In the genomic region with DNA sequence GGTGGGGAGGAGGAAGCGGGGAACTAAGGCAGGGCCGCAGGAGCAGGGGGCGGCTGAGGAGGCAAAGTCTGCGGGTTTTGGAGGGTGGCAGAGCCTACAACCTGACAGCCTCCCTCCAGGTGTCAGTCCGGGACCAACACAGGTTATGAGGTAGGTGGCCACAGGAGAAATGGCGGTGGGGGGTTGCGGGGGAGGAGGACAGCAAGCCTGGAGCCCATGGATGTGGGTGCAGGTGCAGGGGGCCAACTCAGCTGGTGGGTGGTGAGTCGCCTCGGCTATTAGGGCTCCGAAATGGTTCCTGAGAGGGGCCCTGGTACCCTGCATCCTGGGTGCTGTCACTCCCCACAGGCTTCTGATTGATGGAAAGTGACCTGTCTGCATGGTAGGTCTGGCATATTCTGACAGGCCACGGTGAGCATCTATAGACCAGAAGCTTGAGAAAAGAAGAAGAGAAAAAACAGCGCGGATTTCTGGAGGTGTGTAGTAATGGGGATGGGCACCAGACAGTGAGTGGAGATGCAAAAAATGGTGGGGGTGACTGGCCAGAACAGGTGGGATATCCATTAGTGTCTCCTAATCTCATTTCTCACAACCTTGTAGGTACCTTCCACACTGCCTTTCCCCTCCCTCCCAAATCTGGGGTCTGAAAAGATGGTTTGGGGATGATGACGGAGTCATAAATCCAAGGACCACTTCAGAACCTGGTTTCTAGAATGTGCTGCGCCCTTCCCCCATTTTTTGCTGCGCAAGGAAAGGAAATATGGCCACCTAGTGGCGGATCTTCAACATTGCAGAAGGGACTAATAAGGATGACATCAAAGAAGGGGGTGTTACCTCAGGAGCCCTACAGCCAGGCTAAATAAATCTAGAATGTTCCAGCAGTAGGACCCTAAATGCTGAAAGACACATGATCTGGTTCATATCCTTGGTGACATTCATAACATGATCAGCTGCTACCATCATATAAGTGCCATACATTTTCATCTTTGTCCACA, we compare ENCODE assay signal across 8 mouse cellular contexts. TPM values are rescaled to one million over a fixed set of nuclear protein-coding genes. Genes with fewer than 3 reads are reported as not detected.
A peak's percentile ranks its signal among the peaks of the same experiment; 100 is the strongest.
DNase-seq lines count a peak whose midpoint lies in the region; ATAC-seq and TF ChIP-seq lines count a peak whose summit lies in the region.
"Not testable (repeated sequence)": the region's sequence is repeated elsewhere in the genome, so short reads cannot be mapped to it uniquely, and the experiment has no call there.

No protein-coding gene starts in this region.

- peak overlapping the region; percentile 59 for H3K4me3 ChIP-seq in forebrain, embryonic 10.5 days
- H3K4me3 ChIP-seq in heart, embryonic 15.5 days, result peak overlapping the region; percentile 56
- peak overlapping the region; percentile 50 for H3K4me3 ChIP-seq in kidney, embryonic 15.5 days (replicated peaks)
- peak overlapping the region; percentile 55 for H3K4me3 ChIP-seq in midbrain, embryonic 13.5 days (replicated peaks)
- peak overlapping the region; percentile 18; the same call in 1 of the 2 replicates for H3K4me3 ChIP-seq in spleen, adult 2 months (ENCODE audit: extremely low read depth, insufficient read depth, insufficient read length)

- peak overlapping the region; percentile 60; the same call in 1 of the 2 replicates for H3K27ac ChIP-seq in forebrain, embryonic 10.5 days
- not testable (repeated sequence) for H3K27ac ChIP-seq in heart, embryonic 15.5 days; kidney, embryonic 15.5 days; spleen, adult 2 months (ENCODE audit: insufficient read depth, low read length)
- peak overlapping the region; percentile 77 for H3K27ac ChIP-seq in midbrain, embryonic 13.5 days

- DNase-seq in c-Kit-positive CD71-positive TER-119-positive erythroid progenitor cells, embryonic 14.5 days (ENCODE audit: low spot score), result peak; percentile 1
- DNase-seq in forebrain, embryonic 10.5 days (ENCODE audit: extremely low spot score, low spot score), result not testable (repeated sequence)
- peak; percentile 12 for DNase-seq in liver
- DNase-seq in spleen, adult 2 months (ENCODE audit: low read depth in 1 of 2, low spot score in 2 of 2), result peak; percentile 2 to 4

- not testable (repeated sequence) for H3K4me1 ChIP-seq in forebrain, embryonic 10.5 days; heart, embryonic 15.5 days (replicated peaks); kidney, embryonic 15.5 days; midbrain, embryonic 13.5 days (replicated peaks); spleen, adult 2 months (ENCODE audit: control insufficient read depth, insufficient read depth, insufficient read length)

- peak overlapping the region; percentile 79 for H3K4me2 ChIP-seq in heart, embryonic 15.5 days
- peak overlapping the region; percentile 79 for H3K4me2 ChIP-seq in kidney, embryonic 15.5 days
- H3K4me2 ChIP-seq in midbrain, embryonic 13.5 days (replicated peaks), result peak overlapping the region; percentile 73

- not testable (repeated sequence) for H3K9me3 ChIP-seq in forebrain, embryonic 10.5 days; heart, embryonic 15.5 days (replicated peaks); kidney, embryonic 15.5 days (replicated peaks); midbrain, embryonic 13.5 days

- H3K27me3 ChIP-seq in forebrain, embryonic 10.5 days (ENCODE audit: poor library complexity, severe bottlenecking), result peaks cover 25% of the 10 kb centered on the region
- H3K27me3 ChIP-seq in heart, embryonic 15.5 days; midbrain, embryonic 13.5 days; spleen, adult 2 months (ENCODE audit: control insufficient read depth, insufficient read depth, low read length): not testable (repeated sequence)
- H3K27me3 ChIP-seq in kidney, embryonic 15.5 days, result peaks cover 21% of the 10 kb centered on the region; the same call in 1 of the 2 replicates

- TF ChIP-seq POLR2A in spleen, adult 2 months (IDR thresholded peaks at IDR 0.05; ENCODE audit: low read depth, low read length), result not testable (repeated sequence)

- peak; percentile 83 for ATAC-seq in CD4-positive, CD25-positive, alpha-beta regulatory T cell, adult 4 months
- not testable (repeated sequence) for ATAC-seq in heart, embryonic 15.5 days (replicated peaks; ENCODE audit: insufficient number of reproducible peaks, insufficient read depth, low FRiP score, low read depth)
- ATAC-seq in kidney, embryonic 15.5 days (replicated peaks; ENCODE audit: low FRiP score), result peak; percentile 50
- ATAC-seq in midbrain, embryonic 13.5 days, result peak; percentile 65

- peak overlapping the region; percentile 56 for H3K9ac ChIP-seq in heart, embryonic 15.5 days
- H3K9ac ChIP-seq in kidney, embryonic 15.5 days, result peak overlapping the region; percentile 35; the same call in 1 of the 2 replicates
- H3K9ac ChIP-seq in midbrain, embryonic 13.5 days (replicated peaks), result peak overlapping the region; percentile 80

- H3K36me3 ChIP-seq in forebrain, embryonic 10.5 days (replicated peaks); heart, embryonic 15.5 days; kidney, embryonic 15.5 days; spleen, adult 2 months (ENCODE audit: control insufficient read depth, insufficient read depth, low read length): not testable (repeated sequence)
- peaks cover 12% of the 10 kb centered on the region for H3K36me3 ChIP-seq in midbrain, embryonic 13.5 days

- not testable (repeated sequence) for TF ChIP-seq CTCF in spleen, adult 2 months (IDR thresholded peaks at IDR 0.05; ENCODE audit: extremely low read depth, insufficient read depth, insufficient read length, insufficient replicate concordance)

- 19% methylated on average over 16 of the region's 17 CpGs for WGBS in forebrain, embryonic 10.5 days
- 12% methylated on average over 17 of the region's 17 CpGs for WGBS in heart, embryonic 15.5 days
- WGBS in kidney, embryonic 15.5 days, result 20% methylated on average over 16 of the region's 17 CpGs
- 26% methylated on average over 16 of the region's 17 CpGs for WGBS in midbrain, embryonic 13.5 days
- 34% methylated on average over 17 of the region's 17 CpGs for WGBS in spleen, adult 2 months

RNA-seq across cellular contexts. Expression of a gene that starts 0.9 kb away (rescaled TPM):
- 10 to 100 TPM in 1 of 2 experiments, 1 to 10 TPM in 1; 9.1 to 13.7 TPM for polyA plus RNA-seq in CD4-positive, CD25-positive, alpha-beta regulatory T cell, adult 4 months (2017; shearing (Covaris generic))
- 25.3 and 27.1 TPM in 2 replicates for polyA plus RNA-seq in forebrain, embryonic 10.5 days (2016; fragmentation: Nextera tagmentation; extraction: Ambion mirVana)
- 17.6 and 22.7 TPM in 2 replicates for polyA plus RNA-seq in heart, embryonic 15.5 days (2015; fragmentation: Nextera tagmentation; extraction: Ambion mirVana)
- polyA plus RNA-seq in kidney, embryonic 15.5 days (2015; fragmentation: Nextera tagmentation; extraction: Ambion mirVana), result 24.9 and 27.6 TPM in 2 replicates
- polyA plus RNA-seq in midbrain, embryonic 13.5 days (2015; fragmentation: Nextera tagmentation; extraction: Ambion mirVana), result 157 and 166 TPM in 2 replicates
- 1.8 TPM in 2 replicates for polyA plus RNA-seq in spleen, adult 2 months (2012; rRNA removed)

RNA-seq across cellular contexts. Expression of a gene that starts 42.3 kb away (rescaled TPM):
- 10 to 100 TPM; 11.4 to 14.2 TPM for polyA plus RNA-seq in CD4-positive, CD25-positive, alpha-beta regulatory T cell, adult 4 months (2017; shearing (Covaris generic))
- polyA plus RNA-seq in forebrain, embryonic 10.5 days (2016; fragmentation: Nextera tagmentation; extraction: Ambion mirVana), result 49.3 and 52.8 TPM in 2 replicates
- 62.3 and 62.8 TPM in 2 replicates for polyA plus RNA-seq in heart, embryonic 15.5 days (2015; fragmentation: Nextera tagmentation; extraction: Ambion mirVana)
- 54.4 and 56.9 TPM in 2 replicates for polyA plus RNA-seq in kidney, embryonic 15.5 days (2015; fragmentation: Nextera tagmentation; extraction: Ambion mirVana)
- polyA plus RNA-seq in midbrain, embryonic 13.5 days (2015; fragmentation: Nextera tagmentation; extraction: Ambion mirVana), result 111 and 116 TPM in 2 replicates
- 1.4 TPM in 2 replicates for polyA plus RNA-seq in spleen, adult 2 months (2012; rRNA removed)
